Mouse (Mus musculus) gastrocnemius, postnatal 4 days (tissue): Measurements from ENCODE around the gene Wipf2. TPM values are rescaled to one million over a fixed set of nuclear protein-coding genes. Genes with fewer than 3 reads are reported as not detected.
"Not testable (repeated sequence)": the region's sequence is repeated elsewhere in the genome, so short reads cannot be mapped to it uniquely, and the experiment has no call there.

ENCODE experiments used
- DNase-seq, 2 experiments: peaks; one replicate each; pipeline ENCODE4 v3.0.0; 2021 to 2022; ENCODE audit warnings: low spot score in 2 of 2, mixed read lengths in 2 of 2
- long read RNA-seq, 2 experiments: library from polyadenylated mRNA; stranded (forward); transcript quantifications; one replicate each; pipeline ENCODE4 v2.0.0; 2021
- total RNA-seq, 2 experiments: library from RNA; stranded (reverse); gene quantifications; 2 replicates each; pipeline ENCODE4 v1.2.3; 2021

Wipf2 gene
- 10 to 100 TPM in 1 of 2 experiments, 1 to 10 TPM in 1; 8.3 to 11.0 TPM for total RNA-seq
- long read RNA-seq, experiment 1, partial matches to known transcripts = 0 of 1 reads
- long read RNA-seq, experiment 1, other reads (novel, unspliced or antisense) = 1 of 1 reads
- long read RNA-seq, experiment 2, partial matches to known transcripts = 1 of 1 reads
- long read RNA-seq, experiment 2, other reads (novel, unspliced or antisense) = 0 of 1 reads

DNA sequence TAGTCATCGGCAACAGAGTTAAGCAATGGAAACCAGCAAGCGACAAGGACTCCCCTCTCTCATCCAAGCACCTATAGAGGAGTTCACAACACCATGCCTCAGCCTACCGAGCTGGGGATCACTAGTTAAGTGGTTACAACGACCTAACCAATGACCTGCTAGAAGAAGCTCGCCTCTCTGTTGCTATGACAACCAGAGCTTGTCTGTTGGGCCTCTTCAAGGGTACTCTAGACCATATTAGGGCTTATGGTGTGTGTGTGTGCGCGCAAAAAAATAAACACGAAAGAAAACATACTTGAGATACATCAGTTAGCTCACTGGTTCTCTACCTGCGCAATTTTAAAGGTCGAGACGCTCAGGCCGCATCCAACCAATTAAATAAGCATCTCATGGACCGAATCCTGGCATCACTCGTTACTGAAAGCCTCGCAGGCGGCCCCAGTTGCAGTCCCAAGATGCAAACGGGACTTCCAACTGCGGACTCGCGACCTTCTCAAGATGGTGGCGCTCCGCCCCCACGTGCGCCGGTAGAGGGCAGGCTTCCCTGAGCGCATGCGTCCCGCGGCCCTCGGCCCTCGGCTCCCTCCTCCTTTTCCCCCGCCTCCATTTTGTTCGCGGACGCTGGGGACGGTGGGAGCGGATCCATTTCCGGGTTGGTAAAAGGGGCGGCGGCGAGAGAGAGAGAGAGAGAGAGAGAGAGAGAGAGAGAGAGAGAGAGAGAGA is at the start of gene Wipf2:
Gene Wipf2 (plus strand): TSS at position 611 of the 723 bp plus-strand sequence.
- DNase-seq = peak; percentile 94 to 96

DNA sequence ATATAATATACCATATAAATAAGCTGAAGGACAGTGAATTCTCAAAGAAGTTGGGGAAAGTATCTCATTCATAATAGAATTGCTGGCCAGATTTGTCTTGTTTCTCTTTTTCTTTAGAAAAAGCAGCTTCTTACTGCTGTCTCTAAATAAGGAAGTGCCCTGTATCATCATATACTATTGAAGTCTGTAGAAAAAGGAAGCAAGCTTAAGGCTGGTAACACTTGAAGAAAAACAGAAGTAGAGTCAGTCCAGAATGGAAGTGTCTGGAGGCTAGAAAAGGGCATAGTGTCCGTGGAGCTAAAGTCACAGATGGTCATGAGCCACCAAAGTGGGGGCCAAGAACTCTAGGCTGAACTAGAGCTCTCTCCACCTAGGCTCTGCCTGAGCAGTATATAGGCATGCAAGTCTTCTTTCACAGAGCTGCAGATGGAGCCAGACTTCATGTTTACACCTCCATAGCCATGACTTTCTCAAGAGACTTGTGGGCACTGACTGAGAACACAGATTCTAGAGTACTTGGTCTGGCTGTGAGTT is 46.7 kb upstream of the Wipf2 start:
- DNase-seq = no peak

DNA sequence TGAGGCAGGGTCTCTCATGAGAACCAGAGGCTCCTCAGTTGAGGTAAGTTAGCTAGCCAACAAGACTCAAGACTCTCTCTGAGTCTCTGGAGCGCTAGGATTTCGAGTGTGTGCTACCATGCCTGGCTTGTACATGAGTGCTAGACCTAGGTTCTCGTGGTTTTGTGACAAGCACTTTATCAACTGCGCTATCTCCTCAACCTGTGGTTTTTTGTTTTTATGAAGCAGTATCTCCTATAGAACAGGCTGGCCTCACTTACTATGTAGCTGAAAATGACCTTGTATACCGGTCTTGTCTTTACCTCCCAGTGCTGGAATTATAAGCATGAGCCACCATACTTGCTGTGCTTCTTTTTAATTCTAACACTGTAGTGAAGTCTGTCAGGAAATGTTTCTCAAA is 42.5 kb upstream of the Wipf2 start:
- no peak for DNase-seq

DNA sequence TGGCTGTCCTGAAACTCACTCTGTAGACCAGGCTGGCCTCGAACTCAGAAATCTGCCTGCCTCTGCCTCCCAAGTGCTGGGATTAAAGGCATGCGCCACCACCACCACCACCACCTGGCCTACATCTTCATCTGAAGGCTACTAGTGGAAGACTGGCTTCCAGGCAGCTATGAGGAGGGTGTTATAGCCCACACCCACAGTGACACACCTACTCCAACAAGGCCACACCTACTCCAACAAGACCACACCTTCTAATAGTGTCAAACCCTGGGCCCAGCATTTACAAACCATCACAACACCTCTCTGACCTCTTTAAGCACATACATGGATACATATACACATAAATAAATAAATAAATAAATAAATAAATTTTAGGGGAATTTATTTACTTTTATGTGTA is 37.4 kb upstream of the Wipf2 start:
- not testable (repeated sequence) for DNase-seq

DNA sequence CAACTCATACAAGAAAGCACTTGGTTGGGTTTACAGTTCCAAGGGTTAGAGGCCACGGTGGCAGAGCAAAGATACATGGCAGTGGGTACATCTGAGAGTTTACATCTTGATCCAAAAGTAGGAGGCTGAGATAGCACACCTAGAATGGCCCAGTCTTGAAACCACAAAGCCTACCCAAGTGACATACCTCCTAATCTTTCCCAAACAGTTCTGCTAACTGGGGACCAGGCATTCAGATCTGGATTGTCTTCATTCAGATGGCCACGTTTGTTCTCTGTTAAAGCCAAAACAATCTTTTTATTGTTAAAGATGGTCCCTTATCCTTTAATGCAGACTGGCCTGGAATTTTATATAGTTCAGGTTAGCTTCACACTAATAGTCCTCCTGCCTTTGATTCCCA is 35.6 kb upstream of the Wipf2 start:
- no peak for DNase-seq

DNA sequence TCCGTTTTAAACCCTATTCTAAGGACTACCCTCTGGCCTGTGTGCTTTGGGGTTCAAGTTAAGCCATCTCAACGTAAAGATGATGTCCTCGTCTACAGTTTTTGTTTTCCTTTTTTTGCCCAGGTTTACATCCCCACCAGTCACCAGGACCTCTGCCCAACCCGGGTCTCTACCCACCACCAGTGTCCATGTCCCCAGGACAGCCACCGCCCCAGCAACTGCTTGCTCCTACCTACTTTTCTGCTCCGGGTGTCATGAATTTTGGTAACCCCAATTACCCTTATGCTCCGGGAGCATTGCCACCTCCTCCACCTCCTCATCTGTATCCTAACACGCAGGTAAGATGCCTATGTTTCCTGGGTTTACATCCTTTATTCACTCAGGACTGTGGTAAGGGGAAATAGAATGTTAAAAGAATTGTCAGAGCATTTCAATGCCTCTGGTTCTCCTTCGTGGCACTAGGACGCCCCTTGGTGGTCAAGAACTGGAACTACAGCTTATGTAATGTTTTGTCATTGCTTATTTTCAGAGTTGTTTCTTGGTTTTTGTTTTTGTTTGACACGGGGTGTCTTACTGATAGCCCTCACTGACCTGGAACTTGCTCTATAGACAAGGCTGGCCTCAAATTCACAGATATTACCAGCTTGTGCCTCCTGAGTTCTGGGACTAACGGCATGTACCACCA is 34.2 kb upstream of the Wipf2 start:
- DNase-seq = no peak

DNA sequence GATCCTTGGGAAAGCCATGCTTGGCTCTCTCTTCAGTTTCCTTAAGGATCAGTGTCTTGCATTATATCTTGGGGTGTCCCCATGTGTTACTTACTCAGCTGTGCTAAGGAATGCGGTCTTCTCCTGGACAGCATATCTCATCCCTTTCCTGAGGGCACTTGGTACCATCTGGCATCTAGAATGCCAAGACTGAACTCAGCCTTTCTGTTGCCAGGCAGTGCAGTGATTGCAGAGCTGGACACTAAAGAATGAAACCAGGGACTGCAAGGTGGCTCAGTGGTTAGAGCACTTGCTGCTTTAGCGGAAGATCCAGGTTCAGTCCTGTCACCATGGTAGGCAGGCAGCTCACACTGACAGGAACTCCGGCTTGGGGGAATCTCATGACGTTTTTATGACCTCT is 33.6 kb upstream of the Wipf2 start:
- no peak for DNase-seq

DNA sequence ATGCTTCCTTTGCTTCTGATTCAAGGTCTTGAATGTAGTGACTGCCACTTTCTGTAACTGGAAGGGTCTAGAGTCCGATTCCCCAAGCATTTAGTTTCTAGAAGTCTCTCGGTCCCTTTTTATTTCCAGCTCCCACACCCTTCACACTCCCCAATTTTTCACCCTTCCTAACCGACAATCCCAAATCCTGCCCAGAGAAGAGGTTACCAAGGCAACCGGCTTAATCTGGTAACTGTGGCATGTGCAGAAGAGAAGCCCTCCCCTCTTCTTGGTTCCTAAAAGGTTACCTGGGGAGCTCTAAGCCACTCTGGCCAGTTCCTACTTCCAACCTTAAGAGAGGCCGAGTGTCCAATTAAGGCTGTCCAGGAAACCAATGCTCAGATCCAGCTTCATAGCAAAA is 28.1 kb upstream of the Wipf2 start:
- DNase-seq = no peak

DNA sequence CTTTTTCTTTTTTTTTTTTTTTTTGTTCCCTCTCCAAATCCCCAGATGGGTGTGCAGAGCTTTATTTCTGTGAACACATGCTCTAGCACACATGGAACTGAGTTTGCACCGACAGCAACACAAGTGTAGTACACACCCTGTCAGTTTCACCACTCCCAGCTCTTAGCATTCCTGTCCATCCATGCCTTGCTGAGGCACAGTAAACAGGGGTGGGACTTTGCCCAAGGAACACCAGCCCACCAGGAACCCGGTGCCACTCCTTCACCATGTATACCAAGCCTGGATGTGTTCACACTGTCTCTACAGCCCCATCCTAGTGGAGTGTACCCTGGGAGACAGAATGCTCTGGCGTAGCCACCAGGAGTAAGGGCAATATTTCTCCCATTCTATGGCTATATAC is 27.7 kb upstream of the Wipf2 start:
- DNase-seq = no peak

DNA sequence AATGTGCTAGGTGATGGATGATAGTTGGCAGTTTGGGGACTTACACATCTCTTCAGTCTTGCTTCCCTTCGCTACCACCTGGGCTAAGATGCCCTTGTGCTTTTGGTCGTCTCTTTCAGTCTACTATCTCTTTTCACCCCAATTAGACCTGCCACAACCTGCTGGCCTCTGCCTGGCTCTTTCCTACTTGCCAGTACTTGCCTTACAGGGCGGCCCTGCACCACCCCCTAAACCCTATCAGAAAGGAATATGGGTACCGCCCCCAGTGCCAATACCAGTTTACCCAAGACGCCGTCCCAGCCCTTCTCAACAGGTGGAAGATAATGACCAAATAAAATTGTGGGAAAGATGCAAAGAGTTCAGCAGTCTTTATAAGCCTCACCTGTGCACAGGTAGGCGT is 27.3 kb upstream of the Wipf2 start:
- no peak for DNase-seq

DNA sequence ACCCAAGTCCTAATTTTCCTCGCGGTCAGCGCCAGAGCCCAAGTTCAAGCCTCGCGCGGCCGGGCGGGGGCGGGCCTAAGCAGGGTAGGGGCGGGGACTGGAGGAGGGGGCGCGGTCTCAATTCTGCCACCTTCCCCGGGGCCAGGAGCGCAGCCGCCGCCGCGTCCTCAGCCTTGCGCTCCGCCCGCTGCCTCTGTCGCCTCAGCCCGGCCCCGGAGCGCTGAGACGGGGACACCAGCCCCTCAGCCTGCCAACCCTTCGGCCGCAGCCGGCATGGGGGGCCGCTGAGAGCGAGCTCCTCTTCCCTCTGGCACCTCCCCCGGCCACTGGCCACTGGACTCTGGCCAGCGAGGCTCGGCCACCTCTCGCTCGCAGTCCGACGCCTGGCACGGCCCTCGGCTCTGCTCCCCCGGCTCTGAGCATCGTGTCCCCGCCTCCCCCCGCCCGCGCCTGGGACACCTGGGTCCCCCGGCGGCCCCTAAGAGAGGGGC is 26.7 kb upstream of the Wipf2 start, which contains the start of gene Rapgefl1:
Gene Rapgefl1 (plus strand): TSS at position 135 of the 491 bp plus-strand sequence.
- peak; percentile 78 to 80 for DNase-seq

DNA sequence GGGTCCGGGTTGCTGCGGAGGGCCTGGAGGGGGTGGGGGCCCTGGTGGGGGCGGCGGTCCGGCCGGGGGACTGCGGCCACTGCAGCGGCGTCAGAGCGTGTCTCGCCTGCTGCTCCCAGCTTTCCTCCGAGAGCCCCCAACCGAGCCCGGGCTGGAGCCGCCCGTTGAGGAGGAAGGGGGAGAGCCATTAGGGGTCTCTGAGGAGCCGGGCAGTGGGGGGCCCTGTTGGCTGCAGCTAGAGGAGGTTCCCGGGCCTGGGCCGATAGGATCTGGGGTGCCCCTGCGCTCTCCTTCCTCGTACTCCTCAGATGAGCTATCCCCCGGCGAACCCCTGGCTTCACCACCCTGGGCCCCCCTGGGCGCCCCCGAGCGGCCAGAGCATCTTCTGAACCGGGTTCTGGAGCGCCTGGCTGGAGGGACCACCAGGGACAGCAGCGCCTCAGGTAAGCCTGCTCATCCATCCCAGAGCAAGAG is 26.2 kb upstream of the Wipf2 start:
- no peak for DNase-seq

DNA sequence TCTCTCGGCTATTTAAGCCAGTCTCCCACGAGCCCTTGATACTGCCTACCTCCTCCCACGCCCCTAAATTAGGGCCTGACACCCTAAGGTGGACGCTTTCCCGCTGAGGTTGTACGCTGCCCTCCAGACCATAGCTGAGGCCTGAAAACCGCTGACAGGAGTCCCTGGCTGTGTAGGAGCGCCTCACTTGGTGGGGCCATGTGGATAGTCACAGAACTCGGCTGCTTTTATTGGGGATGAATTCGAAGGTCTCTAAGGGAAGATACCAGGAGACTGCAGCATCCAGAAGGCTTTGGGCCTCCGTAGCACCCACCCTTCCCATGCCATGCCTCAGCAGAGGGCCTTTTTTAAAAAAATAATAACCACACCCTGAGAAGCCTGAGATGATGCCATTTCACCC is 25.5 kb upstream of the Wipf2 start:
- no peak for DNase-seq

DNA sequence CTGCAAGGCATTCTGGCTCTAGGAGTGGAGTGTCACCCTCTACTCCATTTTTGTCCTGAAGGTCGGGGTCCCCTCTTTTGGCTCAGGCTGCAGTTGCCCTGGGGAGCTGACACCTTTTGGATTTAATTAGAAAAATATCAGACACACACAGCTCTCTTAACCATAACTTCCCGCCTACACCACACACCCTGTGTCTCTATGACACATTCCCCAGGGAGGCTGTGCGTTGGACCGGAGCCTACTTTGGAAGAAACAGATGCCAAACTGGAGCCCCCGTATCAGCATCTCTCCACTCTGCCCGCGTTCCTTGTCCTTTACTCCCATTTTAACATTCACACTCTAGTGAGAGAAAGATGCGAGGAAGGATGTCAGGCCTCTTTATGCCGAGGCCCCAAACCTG is 24.9 kb upstream of the Wipf2 start:
- no peak for DNase-seq

DNA sequence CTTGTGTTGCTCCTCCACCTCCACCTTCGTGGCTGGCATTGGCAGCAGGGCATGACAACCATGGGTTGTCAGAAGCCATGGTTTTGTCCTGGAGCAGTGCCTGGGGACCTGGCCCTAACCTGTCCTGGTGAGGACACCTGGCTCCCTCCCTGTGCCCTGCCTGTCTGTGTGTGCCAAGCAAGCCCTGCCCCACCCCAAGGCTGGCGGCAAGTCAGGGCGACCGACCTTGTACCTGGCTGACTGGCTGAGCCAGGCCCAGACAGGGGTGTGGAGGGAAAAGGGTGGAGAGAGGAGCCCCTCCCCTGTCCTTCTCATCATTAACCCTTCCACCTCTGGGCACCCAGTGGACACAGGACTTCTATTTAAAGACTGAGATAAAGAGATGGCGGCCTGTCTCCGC is 24.0 kb upstream of the Wipf2 start:
- DNase-seq = no peak

DNA sequence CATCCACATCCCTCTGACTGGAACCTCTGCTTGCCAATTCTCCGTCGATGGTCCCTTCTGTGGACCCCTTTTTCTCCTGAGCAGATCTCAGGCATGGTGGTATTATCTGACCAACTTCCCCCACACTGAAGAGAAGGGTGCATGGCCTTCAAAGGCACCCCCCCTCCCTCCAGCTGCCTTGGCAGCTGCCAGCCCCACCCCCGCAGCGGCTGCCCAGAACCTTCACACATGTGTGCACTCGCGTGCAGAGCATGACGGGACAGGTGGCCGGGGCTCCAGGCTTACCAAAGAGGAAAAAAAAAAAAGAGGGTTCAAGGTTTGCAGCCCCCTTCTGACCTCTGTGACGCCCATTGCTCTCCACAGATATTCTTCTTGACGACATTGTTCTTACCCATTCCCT is 23.5 kb upstream of the Wipf2 start:
- no peak for DNase-seq

DNA sequence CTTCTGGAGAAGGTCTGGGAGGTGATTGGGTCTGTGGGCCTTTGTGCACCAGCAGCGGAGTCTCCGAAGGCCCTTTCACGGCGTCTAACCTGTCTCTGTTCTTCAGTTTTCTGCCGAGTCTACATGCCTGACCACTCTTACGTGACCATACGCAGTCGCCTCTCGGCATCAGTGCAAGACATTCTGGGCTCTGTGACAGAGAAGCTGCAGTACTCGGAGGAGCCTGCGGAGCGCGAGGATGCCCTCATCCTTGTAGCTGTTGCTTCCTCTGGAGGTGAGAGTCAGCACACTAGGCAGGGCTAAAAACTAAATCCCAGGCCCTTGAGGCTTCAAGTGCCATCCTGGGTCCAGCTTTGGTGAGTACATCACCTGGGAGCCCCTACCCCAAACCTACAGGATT is 17.4 kb upstream of the Wipf2 start:
- no peak for DNase-seq

DNA sequence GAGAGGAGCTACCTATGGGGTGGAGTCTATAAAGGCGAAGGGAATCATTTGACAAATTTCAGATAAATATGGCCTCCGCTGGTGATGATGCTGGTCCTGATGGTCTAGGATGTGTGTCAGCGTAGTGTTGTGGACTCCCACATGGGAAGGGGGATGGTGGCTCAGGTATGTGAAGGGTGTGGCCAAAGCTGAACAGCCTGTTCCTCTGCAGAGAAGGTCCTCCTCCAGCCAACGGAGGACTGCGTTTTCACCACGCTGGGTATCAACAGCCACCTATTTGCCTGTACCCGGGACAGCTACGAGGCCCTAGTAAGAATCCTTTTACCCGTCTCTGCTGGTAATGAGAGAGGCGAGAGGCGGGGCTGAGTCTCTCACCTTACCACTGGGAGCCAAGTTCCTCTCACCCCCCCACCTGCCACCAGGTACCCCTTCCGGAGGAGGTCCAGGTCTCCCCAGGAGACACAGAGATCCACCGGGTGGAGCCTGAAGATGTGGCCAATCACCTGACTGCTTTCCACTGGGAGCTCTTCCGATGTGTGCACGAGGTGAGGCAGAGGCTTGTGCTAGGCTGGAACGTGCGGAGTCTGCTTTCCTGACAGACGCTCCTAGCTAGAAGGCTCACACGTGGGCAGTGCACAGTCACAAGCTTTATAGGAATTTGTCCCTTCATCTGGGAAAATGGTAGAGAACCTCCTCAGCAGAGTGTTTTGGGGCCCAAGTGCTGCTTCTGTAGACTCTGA is 16.4 kb upstream of the Wipf2 start:
- DNase-seq = no peak

DNA sequence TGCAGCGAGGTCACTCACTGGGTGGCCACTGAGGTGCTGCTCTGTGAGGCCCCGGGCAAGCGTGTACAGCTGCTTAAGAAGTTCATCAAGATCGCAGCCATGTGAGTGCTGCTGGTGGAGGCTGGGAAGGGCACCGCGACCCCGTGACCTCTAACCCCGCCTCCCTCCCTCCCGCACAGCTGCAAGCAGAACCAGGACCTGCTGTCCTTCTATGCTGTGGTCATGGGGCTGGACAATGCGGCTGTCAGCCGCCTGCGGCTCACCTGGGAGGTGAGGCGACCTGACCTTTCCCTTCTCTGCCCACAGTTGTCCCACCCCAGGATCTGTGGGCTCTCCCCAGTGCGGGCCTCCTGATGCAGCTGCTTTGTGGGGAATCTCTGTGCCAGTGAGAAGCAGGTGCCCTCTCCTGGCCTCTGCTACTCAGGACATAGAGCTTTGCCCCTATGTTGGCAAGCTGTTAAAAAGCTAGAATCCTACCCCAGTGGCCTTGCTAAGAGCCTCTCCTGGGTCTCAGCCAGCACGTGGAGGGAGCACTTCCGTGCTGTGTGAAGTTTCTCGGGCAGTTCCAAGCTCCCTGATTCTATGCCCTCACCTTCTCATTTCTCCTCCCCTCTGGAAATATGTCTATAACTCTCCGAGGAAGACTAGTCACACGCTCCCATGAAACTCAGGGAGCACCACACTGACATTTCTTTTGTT is 14.1 kb upstream of the Wipf2 start:
- no peak for DNase-seq
